Mouse (Mus musculus) embryo, embryonic 10 days (tissue): ENCODE measurements at regions not wholly inside any gene's neighbourhood (a gene's known extent, or its start where the extent isn't known, plus 50 kb on each side); places are given as distances from the start of the nearest gene placed in this dataset.

ENCODE experiments used
- DNase-seq: peaks from one replicate; pipeline ENCODE4 v3.0.0-alpha.2; 2015; ENCODE audit warnings: low spot score

DNA sequence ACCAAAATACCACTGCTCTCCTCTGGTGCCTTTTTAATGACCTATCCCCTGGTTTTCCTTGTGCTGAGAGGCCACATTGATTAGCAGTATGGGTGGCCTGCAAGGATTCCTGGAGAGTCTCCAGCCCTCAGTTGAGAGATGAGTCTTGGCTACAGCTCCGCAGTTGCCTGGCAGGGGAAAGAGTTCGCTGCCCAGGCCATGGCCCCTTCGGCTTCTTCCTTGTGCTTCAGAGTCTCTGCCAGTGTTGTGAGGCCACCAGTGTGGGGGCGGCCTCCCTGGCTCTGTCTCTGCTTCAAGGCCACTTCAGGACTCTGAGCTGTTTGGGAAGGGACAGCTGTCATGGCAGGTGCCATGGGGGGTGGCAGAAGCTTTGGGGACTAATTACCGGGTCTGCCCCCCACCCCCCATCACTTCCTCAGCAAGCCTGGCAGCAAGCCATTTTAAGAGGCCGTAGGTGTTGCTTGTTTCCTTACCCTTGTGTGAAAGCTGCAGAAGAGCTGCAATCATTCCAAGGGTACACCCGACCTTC, 85.8 kb upstream of the Gria1 start:
- no peak for DNase-seq

DNA sequence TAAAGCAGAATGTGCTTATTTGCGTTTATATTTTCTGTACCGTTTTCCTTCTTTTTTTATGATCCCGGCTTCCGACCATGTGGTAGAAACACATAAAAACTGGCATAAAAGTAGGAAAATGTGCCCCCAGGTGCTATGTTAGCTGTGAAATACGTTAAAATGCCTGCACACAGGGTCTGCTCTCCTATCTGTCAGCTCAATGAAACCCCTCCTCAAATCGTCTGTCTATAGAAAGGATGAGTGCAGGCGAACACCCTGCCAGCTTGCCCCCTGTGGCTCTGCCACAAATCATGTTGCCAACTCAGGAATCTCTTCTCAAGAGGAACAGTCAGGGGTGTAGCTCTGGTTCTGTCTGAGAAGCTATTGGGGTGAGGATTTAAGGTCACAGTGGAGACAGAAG, 78.4 kb upstream of the Gria1 start:
- no peak for DNase-seq

DNA sequence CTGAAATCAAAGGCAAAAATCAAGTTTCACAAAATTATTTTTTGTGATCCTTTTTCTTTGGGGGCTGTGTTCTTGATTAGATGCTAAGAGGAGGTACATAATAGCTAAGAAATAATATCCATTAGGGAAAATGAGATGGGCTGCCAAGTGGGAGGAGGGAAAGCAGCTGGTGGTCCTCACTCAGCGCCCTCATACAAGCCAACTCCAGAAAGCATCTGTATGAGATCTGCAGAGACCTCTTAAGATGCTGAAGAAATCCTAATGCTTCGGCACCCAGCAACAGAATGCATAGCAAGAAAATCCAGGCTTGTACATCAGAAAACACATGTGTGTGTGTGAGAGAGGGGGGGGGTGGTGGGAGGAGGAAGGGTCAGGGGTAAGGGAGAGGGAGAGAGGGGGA, 58.8 kb upstream of the Gria1 start:
- no peak for DNase-seq

DNA sequence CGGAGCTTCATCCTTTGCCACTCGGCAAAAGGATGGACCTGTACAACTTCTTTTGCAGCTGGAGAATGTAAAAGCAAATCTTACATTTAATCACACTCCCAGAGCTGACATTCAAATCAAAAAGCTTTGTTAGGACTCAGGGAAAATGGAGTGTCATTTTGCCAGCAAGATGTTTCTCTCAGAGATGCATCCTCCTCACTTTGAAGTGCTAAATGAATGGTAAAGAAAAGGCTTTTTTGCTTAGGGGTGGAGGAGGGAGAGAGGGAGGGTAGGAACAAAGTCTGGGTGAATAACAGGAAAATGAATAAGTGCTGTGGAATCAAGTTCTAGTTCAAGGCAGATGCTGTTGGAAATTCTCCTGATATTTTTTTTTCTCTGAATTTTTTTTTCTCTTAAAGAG, 53.4 kb upstream of the Gria1 start:
- no peak for DNase-seq
